Mouse (Mus musculus) hindbrain, embryonic 10.5 days (tissue): Measurements from ENCODE around the gene Top3a. TPM values are rescaled to one million over a fixed set of nuclear protein-coding genes. Genes with fewer than 3 reads are reported as not detected.

ENCODE experiments used
- DNase-seq: peaks from one replicate; pipeline ENCODE4 v3.0.0-alpha.2; 2017; ENCODE audit warnings: low spot score
- H3K27ac ChIP-seq: fragments of 300-500 bp; sonication (generic); 2 replicates; pipeline ENCODE4 v1.5.1; 2016; ENCODE audit warnings: mild to moderate bottlenecking, moderate library complexity
- H3K27me3 ChIP-seq: fragments of 300-500 bp; sonication (generic); 2 replicates; pipeline ENCODE4 v1.6.1; 2016; ENCODE audit warnings: mild to moderate bottlenecking; ENCODE audit not compliant: poor library complexity, insufficient read depth, severe bottlenecking
- H3K36me3 ChIP-seq: fragments of 300-500 bp; sonication (generic); 2 replicates; pipeline ENCODE4 v1.6.1; 2016; ENCODE audit warnings: mild to moderate bottlenecking, moderate library complexity
- H3K4me1 ChIP-seq: fragments of 300-500 bp; sonication (generic); replicated peaks from 2 replicates; pipeline ENCODE4 v1.6.1; 2016; ENCODE audit warnings: mild to moderate bottlenecking
- H3K4me3 ChIP-seq: fragments of 300-500 bp; sonication (generic); 2 replicates; pipeline ENCODE4 v1.5.1; 2016; ENCODE audit warnings: mild to moderate bottlenecking, moderate library complexity
- H3K9me3 ChIP-seq: fragments of 300-500 bp; sonication (generic); 2 replicates; pipeline ENCODE4 v1.6.1; 2016; ENCODE audit warnings: mild to moderate bottlenecking, moderate library complexity
- WGBS: fragments of 180-500 bp; shearing (Covaris S2); methylation state at CpG from one replicate; pipeline ENCODE4 v1.1.7; 2016; 5-methylcytosine and 5-hydroxymethylcytosine counted together
- polyA plus RNA-seq: library from polyadenylated mRNA; unstranded; fragments of >200 nt; fragmentation: Nextera tagmentation; extraction: Ambion mirVana; gene quantifications from 2 replicates; pipeline ENCODE4 v1.2.1, GENCODE M21; 2016

Top3a gene
- polyA plus RNA-seq, 1 experiment from 2014 or later, result 17.8 TPM

GRCm38 (mm10) chr11:60769322-60769721, 7.8 kb downstream of the Top3a start:
- Histone ChIP-seq H3K4me3 (no peak overlapping the region), H3K9me3 (peaks cover 4% of the 10 kb centered on the region; the same call in 1 of the 2 replicates), H3K27me3 (no peaks in the 10 kb centered on the region), H3K27ac (no peak overlapping the region), H3K4me1 (0 out of 2 replicates have a peak, but pooled peaks cover 3% of the 10 kb centered on the region), H3K36me3 (peaks cover 15% of the 10 kb centered on the region)
- 93% methylated on average over 2 of the region's 2 CpGs for WGBS
- DNase-seq, result no peak

- WGBS, result 91% methylated on average over 4 of the region's 4 CpGs
- H3K4me1 ChIP-seq, result no peaks in the 10 kb centered on the region
Observed at GRCm38 (mm10) chr11:60766969-60767368, 10.2 kb downstream of the Top3a start.

GRCm38 (mm10) chr11:60761681-60762080, 15.5 kb downstream of the Top3a start:
- Histone ChIP-seq H3K4me1 (no peaks in the 10 kb centered on the region), H3K27ac (no peak overlapping the region), H3K4me3 (no peak overlapping the region), H3K9me3 (peaks cover 4% of the 10 kb centered on the region; the same call in 1 of the 2 replicates), H3K27me3 (no peaks in the 10 kb centered on the region), H3K36me3 (peaks cover 78% of the 10 kb centered on the region)
- DNase-seq, result no peak
- 91% methylated on average over 3 of the region's 3 CpGs for WGBS

More at GRCm38 (mm10) chr11:60766969-60767368, 10.2 kb downstream of the Top3a start:
- no peak overlapping the region for H3K4me3 ChIP-seq
- no peaks in the 10 kb centered on the region for H3K27me3 ChIP-seq
- H3K27ac ChIP-seq, result no peak overlapping the region
- H3K36me3 ChIP-seq, result peaks cover 28% of the 10 kb centered on the region
- peaks cover 4% of the 10 kb centered on the region; the same call in 1 of the 2 replicates for H3K9me3 ChIP-seq
- no peak for DNase-seq

GRCm38 (mm10) chr11:60755570-60755969, 21.6 kb downstream of the Top3a start:
- H3K27me3 ChIP-seq, result no peaks in the 10 kb centered on the region
- H3K36me3 ChIP-seq, result peaks cover 97% of the 10 kb centered on the region
- no peak for DNase-seq
- H3K27ac ChIP-seq, result no peak overlapping the region
- no peaks in the 10 kb centered on the region for H3K4me1 ChIP-seq
- no peak overlapping the region for H3K4me3 ChIP-seq
- H3K9me3 ChIP-seq, result no peaks in the 10 kb centered on the region
- WGBS, result 94% methylated on average over 7 of the region's 7 CpGs

GRCm38 (mm10) chr11:60740321-60740720, 36.8 kb downstream of the Top3a start:
- H3K27me3 ChIP-seq, result no peaks in the 10 kb centered on the region
- H3K27ac ChIP-seq, result no peak overlapping the region
- H3K9me3 ChIP-seq, result no peaks in the 10 kb centered on the region
- DNase-seq, result no peak
- 89% methylated on average over 3 of the region's 3 CpGs for WGBS
- no peaks in the 10 kb centered on the region for H3K4me1 ChIP-seq
- H3K36me3 ChIP-seq, result peaks cover 79% of the 10 kb centered on the region
- H3K4me3 ChIP-seq, result no peak overlapping the region

GRCm38 (mm10) chr11:60737450-60737849, 39.7 kb downstream of the Top3a start:
- H3K4me3 ChIP-seq, result no peak overlapping the region
- H3K9me3 ChIP-seq, result no peaks in the 10 kb centered on the region
- peaks cover 69% of the 10 kb centered on the region for H3K36me3 ChIP-seq
- H3K4me1 ChIP-seq, result no peaks in the 10 kb centered on the region
- no peak for DNase-seq
- H3K27me3 ChIP-seq, result no peaks in the 10 kb centered on the region
- no peak overlapping the region for H3K27ac ChIP-seq

- 76% methylated on average over 3 of the region's 3 CpGs for WGBS
Observed at GRCm38 (mm10) chr11:60736491-60736890, 40.7 kb downstream of the Top3a start.

GRCm38 (mm10) chr11:60735191-60735590, 42.0 kb downstream of the Top3a start:
- Histone ChIP-seq H3K4me3 (no peak overlapping the region), H3K27ac (no peak overlapping the region), H3K27me3 (no peaks in the 10 kb centered on the region), H3K36me3 (peaks cover 68% of the 10 kb centered on the region), H3K4me1 (no peaks in the 10 kb centered on the region), H3K9me3 (no peaks in the 10 kb centered on the region)
- DNase-seq, result no peak
- 79% methylated on average over 5 of the region's 5 CpGs for WGBS

More at GRCm38 (mm10) chr11:60736491-60736890, 40.7 kb downstream of the Top3a start:
- no peak overlapping the region for H3K27ac ChIP-seq
- no peaks in the 10 kb centered on the region for H3K4me1 ChIP-seq
- no peak overlapping the region for H3K4me3 ChIP-seq
- DNase-seq, result no peak
- peaks cover 68% of the 10 kb centered on the region for H3K36me3 ChIP-seq
- H3K9me3 ChIP-seq, result no peaks in the 10 kb centered on the region
- H3K27me3 ChIP-seq, result no peaks in the 10 kb centered on the region

GRCm38 (mm10) chr11:60734206-60734605, 43.0 kb downstream of the Top3a start:
- peaks cover 5% of the 10 kb centered on the region for H3K4me1 ChIP-seq
- no peaks in the 10 kb centered on the region for H3K27me3 ChIP-seq

GRCm38 (mm10) chr11:60731251-60731650, 45.9 kb downstream of the Top3a start:
- Histone ChIP-seq H3K27ac (no peak overlapping the region), H3K4me3 (no peak overlapping the region), H3K9me3 (no peaks in the 10 kb centered on the region), H3K27me3 (no peaks in the 10 kb centered on the region), H3K36me3 (peaks cover 41% of the 10 kb centered on the region), H3K4me1 (peaks cover 31% of the 10 kb centered on the region)
- no peak for DNase-seq
- WGBS, result 92% methylated on average over 14 of the region's 14 CpGs

More at GRCm38 (mm10) chr11:60734206-60734605, 43.0 kb downstream of the Top3a start:
- H3K4me3 ChIP-seq, result no peak overlapping the region
- H3K36me3 ChIP-seq, result peaks cover 59% of the 10 kb centered on the region
- no peak overlapping the region for H3K27ac ChIP-seq
- DNase-seq, result no peak
- WGBS, result 85% methylated on average over 2 of the region's 2 CpGs
- no peaks in the 10 kb centered on the region for H3K9me3 ChIP-seq

GRCm38 (mm10) chr11:60730169-60730568, 47.0 kb downstream of the Top3a start:
- Histone ChIP-seq H3K9me3 (no peaks in the 10 kb centered on the region), H3K4me1 (peaks cover 35% of the 10 kb centered on the region), H3K27me3 (no peaks in the 10 kb centered on the region), H3K36me3 (peaks cover 42% of the 10 kb centered on the region), H3K27ac (no peak overlapping the region), H3K4me3 (no peak overlapping the region)
- WGBS, result 84% methylated on average over 9 of the region's 9 CpGs
- DNase-seq, result no peak

GRCm38 (mm10) chr11:60729217-60729641, 47.9 kb downstream of the Top3a start:
- peak overlapping the region; percentile 90; the same call in 1 of the 2 replicates for H3K27ac ChIP-seq
- H3K4me1 ChIP-seq, result peaks cover 35% of the 10 kb centered on the region
- no peak for DNase-seq
- WGBS, result 76% methylated on average over 6 of the region's 6 CpGs
- peaks cover 50% of the 10 kb centered on the region for H3K36me3 ChIP-seq
- H3K4me3 ChIP-seq, result peak overlapping the region; percentile 75
- H3K9me3 ChIP-seq, result no peaks in the 10 kb centered on the region
- H3K27me3 ChIP-seq, result no peaks in the 10 kb centered on the region

- peak; percentile 94 for DNase-seq
- H3K27ac ChIP-seq, result peak within 1 kb of the TSS; percentile 90
- no peaks in the 10 kb centered on the region for H3K27me3 ChIP-seq
- peaks cover 35% of the 10 kb centered on the region for H3K4me1 ChIP-seq
- H3K36me3 ChIP-seq, result peaks cover 50% of the 10 kb centered on the region
- peak within 1 kb of the TSS; percentile 75 for H3K4me3 ChIP-seq
- WGBS, result under 1% methylated on average over 44 of the region's 44 CpGs
- H3K9me3 ChIP-seq, result no peaks in the 10 kb centered on the region
Observed at GRCm38 (mm10) chr11:60728260-60728761, 48.9 kb downstream of the Top3a start, which contains the start of gene Mief2. Gene Mief2 (plus strand): TSS chr11:60728398.
